Mouse (Mus musculus) midbrain, embryonic 15.5 days (tissue): ENCODE results near the gene Smim15. TPM values are rescaled to one million over a fixed set of nuclear protein-coding genes. Genes with fewer than 3 reads are reported as not detected.

ENCODE experiments used
- ATAC-seq: fragments of 200-750 bp; cut with Nextera tagmentation; replicated peaks from 2 replicates; pipeline ENCODE4 v1.8.0; 2017; ENCODE audit warnings: moderate TSS enrichment
- H3K27ac ChIP-seq: fragments of 300-500 bp; sonication (generic); 2 replicates; pipeline ENCODE4 v1.5.1; 2015; ENCODE audit warnings: mild to moderate bottlenecking, inconsistent platforms
- H3K27me3 ChIP-seq: fragments of 300-500 bp; sonication (generic); replicated peaks from 2 replicates; pipeline ENCODE4 v1.6.1; 2015; ENCODE audit warnings: inconsistent platforms
- H3K36me3 ChIP-seq: fragments of 300-500 bp; sonication (generic); replicated peaks from 2 replicates; pipeline ENCODE4 v1.6.1; 2015; ENCODE audit warnings: inconsistent platforms
- H3K4me1 ChIP-seq: fragments of 300-500 bp; sonication (generic); 2 replicates; pipeline ENCODE4 v1.6.1; 2015; ENCODE audit warnings: inconsistent platforms
- H3K4me2 ChIP-seq: fragments of 300-500 bp; sonication (generic); 2 replicates; pipeline ENCODE4 v1.6.1; 2015; ENCODE audit warnings: inconsistent platforms, mild to moderate bottlenecking, moderate library complexity
- H3K4me3 ChIP-seq: fragments of 300-500 bp; sonication (generic); 2 replicates; pipeline ENCODE4 v1.5.1; 2015; ENCODE audit warnings: mild to moderate bottlenecking, inconsistent platforms
- H3K9ac ChIP-seq: fragments of 300-500 bp; sonication (generic); 2 replicates; pipeline ENCODE4 v1.6.1; 2015; ENCODE audit warnings: mild to moderate bottlenecking, inconsistent platforms
- H3K9me3 ChIP-seq: fragments of 300-500 bp; sonication (generic); 2 replicates; pipeline ENCODE4 v1.6.1; 2016; ENCODE audit warnings: inconsistent platforms
- WGBS: fragments of 180-500 bp; shearing (Covaris S2); methylation state at CpG from one replicate; pipeline ENCODE4 v1.1.7; 2015; ENCODE audit warnings: mixed read lengths; 5-methylcytosine and 5-hydroxymethylcytosine counted together
- polyA plus RNA-seq: library from polyadenylated mRNA; unstranded; fragments of >200 nt; fragmentation: Nextera tagmentation; extraction: Ambion mirVana; gene quantifications from 2 replicates; pipeline ENCODE4 v1.2.1, GENCODE M21; 2015

Smim15 gene
- polyA plus RNA-seq, 1 experiment from 2014 or later = 32.3 TPM

DNA sequence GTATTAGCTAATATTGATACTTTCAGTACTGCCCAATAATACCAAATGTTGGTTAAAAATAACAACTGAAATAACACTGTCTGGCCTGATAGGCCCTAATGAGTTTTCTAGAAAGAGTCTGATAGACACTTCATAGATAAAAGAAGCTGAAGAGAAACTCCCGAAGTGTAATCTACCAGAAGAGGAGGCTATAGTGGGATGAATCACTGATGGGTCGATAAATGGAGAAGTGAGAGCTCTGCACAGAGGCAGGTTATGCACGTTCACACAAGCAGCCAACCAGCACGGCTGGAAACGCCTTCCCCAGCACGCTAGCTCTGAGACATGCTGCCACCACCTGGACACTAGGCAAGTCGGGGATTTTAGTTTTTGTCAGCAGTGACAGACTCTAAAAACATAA is 2.9 kb upstream of the Smim15 start:
- WGBS = 2% methylated on average over 7 of the region's 7 CpGs

DNA sequence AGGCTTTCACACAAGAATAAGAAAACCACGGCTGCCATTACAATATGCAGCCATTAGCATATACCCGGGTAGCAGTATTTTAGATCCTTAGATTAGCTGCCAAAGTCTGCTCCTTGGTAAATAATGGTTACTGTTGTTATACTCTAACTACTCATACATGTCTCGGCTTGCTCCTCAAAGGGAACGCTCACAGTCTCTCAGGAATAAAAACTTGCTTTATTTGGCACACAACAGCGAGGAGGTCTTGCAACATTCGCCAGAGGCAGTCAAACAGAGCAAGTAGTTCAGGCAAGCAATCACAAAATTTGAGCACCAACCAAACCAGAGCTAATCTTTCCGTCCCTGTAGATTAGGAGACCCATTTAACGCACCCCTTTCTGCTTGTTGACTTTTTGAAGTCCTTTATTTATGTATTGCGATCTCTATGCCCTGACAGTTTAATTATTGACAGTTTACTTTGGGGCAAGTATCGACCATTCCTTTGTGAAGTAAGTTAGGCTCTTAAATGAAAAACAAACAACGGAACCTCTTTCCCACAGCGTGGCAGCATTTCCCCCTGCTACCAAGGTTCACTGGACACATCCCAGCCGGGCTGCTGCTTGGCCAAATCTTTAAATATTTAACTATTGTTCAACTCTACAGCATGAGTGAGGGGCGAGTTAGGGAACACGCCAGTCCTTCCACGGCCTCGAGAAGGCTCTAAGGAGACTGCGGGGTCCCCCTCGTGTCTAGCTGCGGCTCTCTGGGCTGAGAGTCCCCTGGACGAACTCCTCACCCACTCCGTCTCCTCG is 620 bp upstream of the Smim15 start:
- 2% methylated on average over 23 of the region's 23 CpGs for WGBS
- H3K36me3 ChIP-seq = no peaks in the 10 kb centered on the region; the same call in 1 of the 2 replicates
- ATAC-seq = peak; percentile 75
- H3K27ac ChIP-seq = peak overlapping the region; percentile 86
- H3K4me1 ChIP-seq = peaks cover 33% of the 10 kb centered on the region
- H3K27me3 ChIP-seq = no peaks in the 10 kb centered on the region
- H3K4me2 ChIP-seq = peak overlapping the region; percentile 60
- H3K4me3 ChIP-seq = peak overlapping the region; percentile 74
- H3K9me3 ChIP-seq = no peaks in the 10 kb centered on the region
- peak overlapping the region; percentile 81; the same call in 1 of the 2 replicates for H3K9ac ChIP-seq

More for the DNA sequence above, 2.9 kb upstream of the Smim15 start:
- H3K36me3 ChIP-seq = no peaks in the 10 kb centered on the region
- H3K9me3 ChIP-seq = no peaks in the 10 kb centered on the region
- peak overlapping the region; percentile 28 for H3K4me2 ChIP-seq
- H3K4me1 ChIP-seq = peaks cover 33% of the 10 kb centered on the region
- H3K4me3 ChIP-seq = no peak overlapping the region
- H3K27ac ChIP-seq = no peak overlapping the region
- no peak overlapping the region for H3K9ac ChIP-seq
- H3K27me3 ChIP-seq = no peaks in the 10 kb centered on the region
- ATAC-seq = peak; percentile 61

DNA sequence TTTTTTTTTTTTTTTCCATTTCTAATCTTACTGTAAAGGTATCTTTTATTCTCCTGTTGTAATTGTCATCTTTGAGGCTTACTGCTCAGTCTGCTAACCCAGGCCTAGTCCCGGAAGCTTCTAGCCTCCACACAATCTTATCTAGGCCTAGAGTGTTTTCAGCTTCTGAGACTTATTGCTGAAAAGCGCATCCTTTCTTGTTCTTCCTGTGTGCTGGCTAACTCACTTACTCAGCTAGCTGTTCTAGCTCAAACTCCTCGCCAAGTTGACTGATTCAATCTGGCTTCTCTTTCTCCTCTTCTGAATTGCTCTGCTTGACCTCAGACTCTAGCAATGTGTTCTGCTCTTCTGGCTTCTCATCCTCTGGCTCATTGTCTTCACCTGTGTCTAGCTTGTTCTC is 1.4 kb downstream of the Smim15 start:
- H3K27ac ChIP-seq = no peak overlapping the region
- no peak overlapping the region for H3K9ac ChIP-seq
- no peak for ATAC-seq
- no peak overlapping the region for H3K4me3 ChIP-seq
- 91% methylated on average over 3 of the region's 3 CpGs for WGBS
- H3K36me3 ChIP-seq = no peaks in the 10 kb centered on the region; the same call in 1 of the 2 replicates
- H3K4me1 ChIP-seq = peaks cover 33% of the 10 kb centered on the region
- H3K9me3 ChIP-seq = no peaks in the 10 kb centered on the region
- no peaks in the 10 kb centered on the region for H3K27me3 ChIP-seq
- no peak overlapping the region for H3K4me2 ChIP-seq

DNA sequence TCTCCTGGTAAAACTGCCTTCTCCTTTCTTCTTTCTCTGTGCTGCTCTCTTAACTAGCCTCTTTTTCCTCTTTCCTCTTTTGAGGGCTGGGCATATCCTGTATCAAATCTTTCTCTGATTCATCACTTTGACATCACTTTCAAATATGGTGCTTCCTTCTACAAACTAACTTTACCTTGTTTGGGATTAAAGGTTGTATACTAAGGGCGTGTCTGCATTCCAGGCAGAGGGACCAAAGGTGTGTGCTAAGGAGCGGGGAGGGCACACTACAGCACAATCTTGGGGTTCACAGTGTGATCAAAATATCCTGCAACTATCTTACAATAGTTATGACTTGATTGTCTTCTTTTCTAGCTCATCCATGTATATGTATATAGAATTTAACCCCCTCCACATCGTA is 1.8 kb downstream of the Smim15 start:
- no peak overlapping the region for H3K9ac ChIP-seq
- no peak overlapping the region for H3K27ac ChIP-seq
- H3K9me3 ChIP-seq = no peaks in the 10 kb centered on the region
- no peaks in the 10 kb centered on the region for H3K27me3 ChIP-seq
- 97% methylated on average over 3 of the region's 3 CpGs for WGBS
- H3K4me3 ChIP-seq = no peak overlapping the region
- ATAC-seq = no peak
- H3K36me3 ChIP-seq = no peaks in the 10 kb centered on the region; the same call in 1 of the 2 replicates
- H3K4me2 ChIP-seq = no peak overlapping the region
- H3K4me1 ChIP-seq = peaks cover 28% of the 10 kb centered on the region

DNA sequence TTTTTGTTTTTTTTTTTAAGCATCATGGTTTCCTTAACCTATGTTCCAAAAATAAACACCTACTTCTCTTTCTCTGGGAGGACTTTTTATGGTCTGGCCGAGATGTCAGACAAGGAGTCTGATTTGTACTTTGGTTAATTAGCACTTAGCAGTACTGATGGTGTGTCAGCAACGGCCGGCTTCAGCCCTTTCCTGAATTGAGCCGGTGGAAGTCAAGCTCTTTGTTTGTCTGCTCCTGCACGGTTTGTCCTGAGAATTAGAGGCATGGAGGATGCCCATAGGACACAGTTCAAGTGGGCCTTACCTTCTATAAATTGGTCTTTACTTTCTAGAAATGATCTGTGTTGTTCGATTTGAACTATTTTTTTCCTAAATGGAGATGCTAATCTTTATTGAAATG is 2.6 kb downstream of the Smim15 start:
- no peak overlapping the region for H3K27ac ChIP-seq
- no peak for ATAC-seq
- no peaks in the 10 kb centered on the region; the same call in 1 of the 2 replicates for H3K36me3 ChIP-seq
- peaks cover 24% of the 10 kb centered on the region for H3K4me1 ChIP-seq
- H3K27me3 ChIP-seq = no peaks in the 10 kb centered on the region
- H3K9me3 ChIP-seq = no peaks in the 10 kb centered on the region
- no peak overlapping the region for H3K4me3 ChIP-seq
- H3K4me2 ChIP-seq = no peak overlapping the region
- no peak overlapping the region for H3K9ac ChIP-seq
- WGBS = 77% methylated on average over 6 of the region's 6 CpGs

DNA sequence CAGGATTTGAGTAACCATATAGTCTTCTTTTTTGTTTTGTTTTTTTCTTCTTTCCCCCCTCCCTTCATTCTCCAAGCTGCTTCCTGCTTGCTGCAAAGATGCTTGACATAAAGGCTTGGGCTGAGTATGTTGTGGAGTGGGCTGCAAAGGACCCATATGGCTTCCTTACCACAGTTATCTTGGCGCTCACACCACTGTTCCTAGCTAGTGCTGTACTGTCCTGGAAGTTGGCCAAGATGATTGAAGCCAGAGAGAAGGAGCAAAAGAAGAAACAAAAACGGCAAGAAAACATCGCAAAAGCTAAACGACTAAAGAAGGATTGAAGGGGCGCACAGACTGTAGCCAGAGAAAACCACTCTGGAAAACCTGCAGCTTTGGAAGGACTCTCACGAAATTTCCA is 3.1 kb downstream of the Smim15 start:
- no peak for ATAC-seq
- Histone ChIP-seq H3K27me3 (no peaks in the 10 kb centered on the region), H3K36me3 (no peaks in the 10 kb centered on the region; the same call in 1 of the 2 replicates), H3K27ac (no peak overlapping the region), H3K9ac (no peak overlapping the region), H3K4me2 (no peak overlapping the region), H3K4me1 (peaks cover 22% of the 10 kb centered on the region), H3K4me3 (no peak overlapping the region), H3K9me3 (no peaks in the 10 kb centered on the region)
- 84% methylated on average over 6 of the region's 6 CpGs for WGBS

DNA sequence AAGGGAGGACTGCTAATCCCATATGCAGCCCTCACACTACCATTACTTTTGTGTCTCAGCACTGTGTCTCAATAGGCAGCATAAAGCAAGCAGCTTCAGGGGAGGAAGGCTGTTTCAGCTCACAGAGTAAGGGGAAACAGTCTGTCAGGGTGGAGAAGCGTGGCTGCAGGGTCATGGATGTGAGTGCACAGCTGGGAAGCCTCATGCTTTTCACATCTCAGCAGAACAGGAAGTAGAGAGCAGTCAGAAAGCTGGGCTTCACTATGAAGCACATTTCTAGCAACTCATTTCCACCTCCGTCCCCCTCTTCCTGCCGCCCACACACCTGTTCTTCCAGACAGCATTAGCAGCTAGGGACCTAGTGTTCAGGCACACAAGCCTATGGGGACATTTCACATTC is 12.7 kb downstream of the Smim15 start:
- no peaks in the 10 kb centered on the region for H3K9me3 ChIP-seq
- no peaks in the 10 kb centered on the region for H3K36me3 ChIP-seq
- ATAC-seq = no peak
- H3K4me1 ChIP-seq = peaks cover 14% of the 10 kb centered on the region
- no peak overlapping the region for H3K4me2 ChIP-seq
- no peaks in the 10 kb centered on the region for H3K27me3 ChIP-seq
- WGBS = 80% methylated on average over 3 of the region's 3 CpGs
- H3K4me3 ChIP-seq = no peak overlapping the region
- no peak overlapping the region for H3K9ac ChIP-seq
- H3K27ac ChIP-seq = no peak overlapping the region

DNA sequence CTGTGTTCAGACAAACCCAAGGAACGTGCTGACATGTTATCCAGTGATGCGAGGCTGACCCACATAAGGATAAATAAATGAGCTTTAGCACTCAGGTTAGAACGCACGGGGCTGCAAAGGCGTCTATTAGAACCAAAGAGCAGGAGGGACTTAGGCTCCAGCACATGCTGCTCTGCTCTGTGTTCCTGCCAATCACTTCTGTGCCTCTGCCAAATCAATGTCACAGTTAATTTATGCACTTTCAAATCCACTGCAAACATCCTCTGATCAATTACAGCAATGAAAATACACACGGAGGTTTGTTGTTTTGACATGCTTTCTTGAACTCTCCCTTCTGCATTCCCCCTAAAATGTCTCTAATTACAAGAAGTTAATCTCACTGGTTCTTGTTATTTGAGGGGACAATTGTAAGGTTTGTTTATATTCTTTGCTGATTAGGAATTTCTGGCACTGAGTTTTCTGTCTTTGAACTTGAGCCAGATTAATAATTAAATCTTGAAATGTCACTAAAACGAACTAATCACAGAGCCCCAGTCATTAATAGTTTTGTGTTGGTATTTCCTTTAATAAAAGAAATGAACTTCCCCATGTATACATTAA is 16.1 kb downstream of the Smim15 start:
- peak; percentile 77 for ATAC-seq
- Histone ChIP-seq H3K9ac (no peak overlapping the region), H3K27me3 (no peaks in the 10 kb centered on the region), H3K4me1 (peaks cover 16% of the 10 kb centered on the region), H3K4me3 (no peak overlapping the region), H3K9me3 (no peaks in the 10 kb centered on the region), H3K27ac (0 out of 2 replicates have a peak overlapping the region, but pooled peaks have one; percentile 9), H3K36me3 (no peaks in the 10 kb centered on the region), H3K4me2 (peak overlapping the region; percentile 4; the same call in 1 of the 2 replicates)
- WGBS = 9% methylated on average over 7 of the region's 7 CpGs

DNA sequence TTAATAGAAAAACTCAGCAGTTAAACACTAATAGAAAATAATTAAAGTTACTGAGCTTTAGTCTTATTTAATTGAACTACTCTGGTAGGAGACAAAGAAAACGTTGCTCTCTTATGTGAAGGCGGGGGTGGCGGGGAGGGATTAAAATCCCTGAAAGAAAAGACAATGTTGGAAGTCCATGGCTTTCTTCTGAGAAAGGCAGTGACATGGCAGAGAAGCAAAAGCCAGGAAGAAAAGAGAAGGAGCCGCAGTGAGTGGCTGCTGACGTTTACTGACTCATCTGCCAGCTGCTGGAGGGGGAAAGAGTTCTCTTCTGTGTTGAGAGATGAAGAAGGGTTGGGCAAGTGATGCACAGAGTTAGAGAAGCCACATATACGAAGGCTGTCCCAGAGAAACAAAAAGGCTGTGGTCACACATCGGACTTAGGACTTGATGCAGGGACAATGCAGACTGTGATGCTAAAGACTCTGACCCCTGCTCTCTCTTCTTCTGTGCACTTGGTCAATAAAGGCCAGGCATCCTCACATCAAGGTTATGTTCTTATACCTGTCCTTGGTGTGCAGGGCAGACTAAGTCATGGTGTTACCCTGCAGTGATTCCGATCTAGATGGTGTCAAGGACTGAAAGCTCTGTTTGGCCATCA is 16.8 kb downstream of the Smim15 start:
- no peaks in the 10 kb centered on the region for H3K27me3 ChIP-seq
- ATAC-seq = no peak
- no peaks in the 10 kb centered on the region for H3K9me3 ChIP-seq
- no peak overlapping the region for H3K27ac ChIP-seq
- WGBS = 16% methylated on average over 8 of the region's 8 CpGs
- H3K4me3 ChIP-seq = no peak overlapping the region
- H3K9ac ChIP-seq = no peak overlapping the region
- no peak overlapping the region for H3K4me2 ChIP-seq
- H3K4me1 ChIP-seq = peaks cover 16% of the 10 kb centered on the region
- no peaks in the 10 kb centered on the region for H3K36me3 ChIP-seq

DNA sequence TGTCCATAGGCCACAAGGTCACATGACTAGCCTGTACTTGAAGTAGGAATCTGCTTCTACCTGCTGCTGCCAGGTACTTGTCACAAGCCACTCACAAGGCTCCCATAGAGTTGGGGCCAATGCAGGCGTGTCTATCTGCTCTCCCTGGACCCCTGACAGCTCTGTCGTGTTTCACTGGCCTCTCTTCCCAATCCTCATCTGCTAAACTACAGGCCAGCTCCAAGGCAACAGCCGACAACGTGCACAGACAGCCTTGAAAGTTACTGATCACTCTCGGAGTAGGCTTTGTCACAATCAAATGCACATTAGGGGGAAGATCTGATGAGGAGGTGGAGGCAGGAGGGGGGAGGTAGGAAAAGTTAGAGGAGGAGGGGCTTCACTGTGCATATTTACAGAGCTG is 18.7 kb downstream of the Smim15 start:
- no peak overlapping the region for H3K9ac ChIP-seq
- no peak overlapping the region for H3K4me3 ChIP-seq
- no peaks in the 10 kb centered on the region for H3K27me3 ChIP-seq
- no peak overlapping the region for H3K4me2 ChIP-seq
- no peak for ATAC-seq
- no peaks in the 10 kb centered on the region for H3K9me3 ChIP-seq
- no peak overlapping the region for H3K27ac ChIP-seq
- H3K4me1 ChIP-seq = peaks cover 16% of the 10 kb centered on the region
- no peaks in the 10 kb centered on the region for H3K36me3 ChIP-seq
- WGBS = 54% methylated on average over 5 of the region's 5 CpGs

DNA sequence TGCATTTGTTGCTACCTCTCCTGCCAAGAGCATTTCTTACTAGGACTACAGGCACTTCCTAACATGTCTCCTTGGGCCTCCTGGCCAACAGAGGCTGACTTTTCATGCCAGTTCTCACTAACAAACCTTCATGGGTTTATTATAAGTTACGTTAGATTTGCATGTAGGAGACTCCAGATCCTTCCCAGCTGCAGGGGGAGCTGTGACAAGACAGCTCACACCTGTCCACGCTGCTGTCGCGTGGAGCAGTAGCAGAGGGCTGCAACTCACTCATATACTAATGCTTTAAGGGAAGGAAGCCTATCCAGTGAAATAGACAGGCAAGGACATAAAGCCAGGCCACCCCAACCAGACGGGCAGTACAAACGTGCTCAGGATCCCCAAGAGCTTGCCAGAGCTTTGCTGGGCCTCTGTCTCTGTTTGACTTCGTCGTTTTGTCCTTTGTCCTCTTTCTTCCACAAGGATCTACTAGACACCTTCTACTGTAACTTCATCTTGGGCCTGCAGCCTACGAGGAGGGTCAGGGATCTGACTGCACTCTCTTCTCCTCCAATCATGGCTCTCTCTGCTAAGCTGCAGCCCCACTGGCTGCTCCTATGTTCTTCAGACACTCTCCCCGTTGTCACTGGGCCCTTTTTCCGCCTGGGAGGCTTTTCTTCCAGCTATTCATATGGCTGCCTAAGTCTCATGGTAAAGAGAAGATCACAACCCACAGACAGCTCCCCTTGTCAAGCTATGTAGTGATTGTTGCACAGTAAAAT is 19.3 kb downstream of the Smim15 start:
- ATAC-seq = no peak
- no peak overlapping the region for H3K4me3 ChIP-seq
- peaks cover 16% of the 10 kb centered on the region for H3K4me1 ChIP-seq
- 57% methylated on average over 11 of the region's 11 CpGs for WGBS
- no peaks in the 10 kb centered on the region for H3K9me3 ChIP-seq
- no peak overlapping the region for H3K9ac ChIP-seq
- no peaks in the 10 kb centered on the region for H3K27me3 ChIP-seq
- no peak overlapping the region for H3K4me2 ChIP-seq
- H3K36me3 ChIP-seq = no peaks in the 10 kb centered on the region
- no peak overlapping the region for H3K27ac ChIP-seq

DNA sequence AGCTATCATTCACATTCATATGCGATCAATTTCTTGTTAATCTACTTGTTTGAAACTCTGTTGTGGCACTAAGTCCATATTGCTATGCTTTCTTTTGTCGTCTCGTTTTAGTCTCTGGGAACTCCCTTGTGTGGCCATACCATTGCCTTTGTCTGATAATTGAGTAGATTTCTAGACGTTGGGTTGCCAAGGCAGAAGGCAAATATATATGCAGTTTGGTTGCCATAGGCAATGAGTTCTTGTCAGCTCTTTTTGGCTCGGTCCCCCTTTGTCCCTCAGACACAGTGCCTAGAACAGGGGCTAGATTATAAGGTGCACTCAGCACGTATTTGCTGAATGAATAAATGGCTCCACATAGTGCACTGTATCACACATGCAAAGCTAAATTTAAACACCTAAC is 20.1 kb downstream of the Smim15 start:
- no peak overlapping the region for H3K4me2 ChIP-seq
- peaks cover 16% of the 10 kb centered on the region for H3K4me1 ChIP-seq
- no peaks in the 10 kb centered on the region for H3K36me3 ChIP-seq
- H3K9ac ChIP-seq = no peak overlapping the region
- H3K4me3 ChIP-seq = no peak overlapping the region
- H3K9me3 ChIP-seq = no peaks in the 10 kb centered on the region
- 19% methylated on average over 6 of the region's 6 CpGs for WGBS
- no peak overlapping the region for H3K27ac ChIP-seq
- no peaks in the 10 kb centered on the region for H3K27me3 ChIP-seq
- ATAC-seq = 0 out of 2 replicates have a peak, but pooled peaks have one; percentile 19
